Mouse (Mus musculus) midbrain, postnatal 0 days (tissue): Measurements from ENCODE around the gene Olfr463. TPM values are rescaled to one million over a fixed set of nuclear protein-coding genes. Genes with fewer than 3 reads are reported as not detected.

Experiments
- ATAC-seq: fragments of 200-750 bp; cut with Nextera tagmentation; 2 replicates; pipeline ENCODE4 v1.8.0; 2017; ENCODE audit warnings: moderate number of reproducible peaks, mild to moderate bottlenecking, moderate TSS enrichment, moderate library complexity; ENCODE audit not compliant: low FRiP score
- DNase-seq: peaks from one replicate; pipeline ENCODE4 v3.0.0-alpha.2; 2015; ENCODE audit warnings: low spot score
- H3K27ac ChIP-seq: fragments of 300-500 bp; sonication (generic); 2 replicates; pipeline ENCODE4 v1.5.1; 2014; ENCODE audit warnings: low read depth, mild to moderate bottlenecking, low read length, mixed read lengths
- H3K27me3 ChIP-seq: fragments of 300-500 bp; sonication (generic); 2 replicates; pipeline ENCODE4 v1.6.1; 2014; ENCODE audit warnings: low read length, control low read depth, mixed read lengths; ENCODE audit not compliant: insufficient read depth
- H3K36me3 ChIP-seq: fragments of 300-500 bp; sonication (generic); 2 replicates; pipeline ENCODE4 v1.6.1; 2014; ENCODE audit warnings: low read length, control low read depth, mixed read lengths; ENCODE audit not compliant: insufficient read depth
- H3K4me1 ChIP-seq: fragments of 300-500 bp; sonication (generic); 2 replicates; pipeline ENCODE4 v1.6.1; 2014; ENCODE audit warnings: mild to moderate bottlenecking, control low read depth, antibody characterized with exemption, low read length, mixed read lengths; ENCODE audit not compliant: insufficient read depth
- H3K4me2 ChIP-seq: fragments of 300-500 bp; sonication (generic); 2 replicates; pipeline ENCODE4 v1.6.1; 2014; ENCODE audit warnings: low read depth, mild to moderate bottlenecking, low read length, mixed read lengths; ENCODE audit not compliant: poor library complexity, severe bottlenecking
- H3K4me3 ChIP-seq: fragments of 300-500 bp; sonication (generic); 2 replicates; pipeline ENCODE4 v1.5.1; 2014; ENCODE audit warnings: low read depth, mild to moderate bottlenecking, low read length, moderate library complexity
- H3K9ac ChIP-seq: fragments of 300-500 bp; sonication (generic); replicated peaks from 2 replicates; pipeline ENCODE4 v1.6.1; 2014; ENCODE audit warnings: mild to moderate bottlenecking, low read length, moderate library complexity, mixed read lengths; ENCODE audit not compliant: poor library complexity, severe bottlenecking
- H3K9me3 ChIP-seq: fragments of 300-500 bp; sonication (generic); 2 replicates; pipeline ENCODE4 v1.6.1; 2016; ENCODE audit warnings: low read length, control low read depth
- CTCF ChIP-seq: IDR thresholded peaks from 2 replicates; pipeline ENCODE4 v1.5.1; 2016; ENCODE audit warnings: antibody characterized with exemption, mild to moderate bottlenecking
- WGBS: fragments of 180-500 bp; shearing (Covaris S2); extraction: QIAGEN DNeasy Blood & Tissue Kit; methylation state at CpG from one replicate; pipeline ENCODE4 v1.1.7; 2014; 5-methylcytosine and 5-hydroxymethylcytosine counted together
- polyA plus RNA-seq: library from polyadenylated mRNA; unstranded; fragments of >200 nt; fragmentation: Nextera tagmentation; extraction: Ambion mirVana; gene quantifications from 2 replicates; pipeline ENCODE4 v1.2.1, GENCODE M21; 2015
- total RNA-seq: library from RNA; depleted of rRNA; stranded (reverse); fragments of >200 nt; gene quantifications from 2 replicates; pipeline ENCODE4 v1.2.3, GENCODE M21; 2014; rRNA removed

Gene Olfr463
- total and polyA plus RNA-seq, 2 experiments from 2014 or later: not detected

DNA sequence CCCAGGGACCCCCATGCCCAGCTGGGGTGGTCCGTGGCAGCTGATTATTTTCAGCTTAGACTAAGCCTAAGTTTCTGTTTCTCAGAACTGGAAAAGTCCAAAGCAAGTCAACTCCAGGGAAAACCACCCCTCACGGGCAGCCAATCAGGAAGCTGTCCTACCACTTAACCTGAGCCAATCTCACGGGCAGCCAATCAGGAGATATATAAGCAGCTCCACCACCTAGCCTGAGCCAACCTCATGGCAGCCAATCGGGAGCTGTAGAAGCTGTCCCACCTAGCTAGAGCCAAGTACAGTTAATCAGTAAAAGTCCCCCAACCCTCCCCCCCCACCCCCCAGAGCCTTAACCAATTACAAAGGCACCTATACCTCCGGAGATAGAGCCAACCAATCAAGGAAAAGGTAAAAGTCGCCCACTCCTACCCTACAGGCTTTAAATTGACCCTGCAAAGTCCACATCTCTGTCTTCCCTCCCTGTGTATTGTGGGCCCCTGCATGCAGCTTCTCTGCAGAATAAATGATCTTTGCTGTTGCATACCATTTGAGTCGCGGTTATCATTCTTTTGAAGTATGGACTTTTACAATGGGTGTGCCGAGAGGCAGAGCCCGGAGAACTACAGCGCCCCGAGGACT, 50.1 kb downstream of the Olfr463 start:
- no peaks in the 10 kb centered on the region for H3K4me1 ChIP-seq
- ATAC-seq (no peak), DNase-seq (no peak)
- no peaks in the 10 kb centered on the region for H3K36me3 ChIP-seq
- no peak overlapping the region for H3K4me2 ChIP-seq
- 78% methylated on average over 12 of the region's 12 CpGs for WGBS
- H3K9ac ChIP-seq: no peak overlapping the region
- H3K4me3 ChIP-seq: no peak overlapping the region
- no peak overlapping the region for H3K27ac ChIP-seq
- no peak for TF ChIP-seq CTCF
- no peaks in the 10 kb centered on the region for H3K27me3 ChIP-seq
- no peaks in the 10 kb centered on the region for H3K9me3 ChIP-seq

Other genes starting within 250 kb of the Olfr463 start
- gene Rnf43, start 234.7 kb downstream of the Olfr463 start, total RNA-seq: 2.8 and 5.0 TPM in 2 replicates
- gene Rnf43, start 234.7 kb downstream of the Olfr463 start, polyA plus RNA-seq: 0.56 and 0.93 TPM in 2 replicates
- gene Supt4a, start 159.8 kb downstream of the Olfr463 start, total RNA-seq: 47.8 and 55.4 TPM in 2 replicates
- 122 and 128 TPM in 2 replicates for gene Supt4a, start 159.8 kb downstream of the Olfr463 start, polyA plus RNA-seq
- 206 and 215 TPM in 2 replicates for gene Tspoap1, start 136.8 kb downstream of the Olfr463 start, total RNA-seq
- 47.3 and 57.8 TPM in 2 replicates for gene Tspoap1, start 136.8 kb downstream of the Olfr463 start, polyA plus RNA-seq
- 0.19 TPM in 1 of 2 replicates, not detected in the other for gene Mpo, start 103.8 kb downstream of the Olfr463 start, total RNA-seq
- 0.20 TPM in 1 of 2 replicates, not detected in the other for gene Mpo, start 103.8 kb downstream of the Olfr463 start, polyA plus RNA-seq
- gene Lpo, start 69.1 kb downstream of the Olfr463 start, total RNA-seq: 1.5 and 2.5 TPM in 2 replicates
- gene Lpo, start 69.1 kb downstream of the Olfr463 start, polyA plus RNA-seq: 3.8 and 4.0 TPM in 2 replicates
- 9.1 and 16.0 TPM in 2 replicates for gene Mks1, start 44.2 kb downstream of the Olfr463 start, total RNA-seq
- gene Mks1, start 44.2 kb downstream of the Olfr463 start, polyA plus RNA-seq: 8.5 and 10.5 TPM in 2 replicates
- 0.94 and 1.4 TPM in 2 replicates for gene Epx, start 21.9 kb downstream of the Olfr463 start, total RNA-seq
- gene Epx, start 21.9 kb downstream of the Olfr463 start, polyA plus RNA-seq: 1.2 and 1.7 TPM in 2 replicates
- not detected in 2 replicates for gene Olfr462, start 5.1 kb downstream of the Olfr463 start, total RNA-seq
- not detected in 2 replicates for gene Olfr462, start 5.1 kb downstream of the Olfr463 start, polyA plus RNA-seq
- gene Olfr464, start 23.6 kb upstream of the Olfr463 start, total RNA-seq: 0.22 and 0.24 TPM in 2 replicates
- gene Olfr464, start 23.6 kb upstream of the Olfr463 start, polyA plus RNA-seq: not detected in 2 replicates
- 72.1 and 89.8 TPM in 2 replicates for gene Dynll2, start 90.1 kb upstream of the Olfr463 start, total RNA-seq
- 54.5 and 56.8 TPM in 2 replicates for gene Dynll2, start 90.1 kb upstream of the Olfr463 start, polyA plus RNA-seq
- gene Srsf1, start 150.0 kb upstream of the Olfr463 start, total RNA-seq: 280 and 374 TPM in 2 replicates
- gene Srsf1, start 150.0 kb upstream of the Olfr463 start, polyA plus RNA-seq: 111 and 125 TPM in 2 replicates
- 31.4 and 40.6 TPM in 2 replicates for gene Vezf1, start 170.9 kb upstream of the Olfr463 start, total RNA-seq
- 29.7 and 30.9 TPM in 2 replicates for gene Vezf1, start 170.9 kb upstream of the Olfr463 start, polyA plus RNA-seq
- 38.8 and 40.2 TPM in 2 replicates for gene Cuedc1, start 200.7 kb upstream of the Olfr463 start, total RNA-seq
- gene Cuedc1, start 200.7 kb upstream of the Olfr463 start, polyA plus RNA-seq: 32.7 and 37.5 TPM in 2 replicates